Mouse (Mus musculus) G1E (cell line): ENCODE measurements around the gene Vps54. TPM values are rescaled to one million over a fixed set of nuclear protein-coding genes. Genes with fewer than 3 reads are reported as not detected.

Source experiments
- ATAC-seq: 2 replicates; pipeline ENCODE4 v1.8.0; 2016; ENCODE audit warnings: mild to moderate bottlenecking; ENCODE audit not compliant: insufficient number of reproducible peaks, poor library complexity, low FRiP score, severe bottlenecking; ENCODE audit errors: extremely low read depth
- DNase-seq: peaks from one replicate; pipeline ENCODE4 v3.0.0; 2012; ENCODE audit warnings: low spot score
- H3K27me3 ChIP-seq: 2 replicates; pipeline ENCODE4 v1.6.1; 2012; ENCODE audit warnings: mild to moderate bottlenecking, low read length, inconsistent platforms; ENCODE audit not compliant: insufficient read depth
- H3K36me3 ChIP-seq: replicated peaks from 2 replicates; pipeline ENCODE3; 2012; ENCODE audit warnings: mild to moderate bottlenecking, inconsistent platforms
- H3K4me1 ChIP-seq: 2 replicates; pipeline ENCODE4 v1.6.1; 2012; ENCODE audit warnings: low read depth, low read length, inconsistent platforms, mixed read lengths; ENCODE audit not compliant: insufficient read depth
- H3K4me3 ChIP-seq: 2 replicates; pipeline ENCODE4 v1.5.1; 2012; ENCODE audit warnings: low read depth, mild to moderate bottlenecking, inconsistent platforms, low read length, moderate library complexity, mixed read lengths
- H3K9me3 ChIP-seq: replicated peaks from 2 replicates; pipeline ENCODE4 v1.6.1; 2012; ENCODE audit warnings: inconsistent platforms
- CTCF ChIP-seq: IDR thresholded peaks from 2 replicates; pipeline ENCODE4 v1.5.1; 2012; ENCODE audit warnings: low read depth, low read length, inconsistent platforms, mixed read lengths
- GATA1 ChIP-seq: IDR thresholded peaks from 2 replicates; pipeline ENCODE4 v1.6.1; 2012; ENCODE audit warnings: borderline replicate concordance, low read length, inconsistent platforms, mixed read lengths
- GATA2 ChIP-seq: IDR thresholded peaks from 2 replicates; pipeline ENCODE4 v1.6.1; 2012; ENCODE audit warnings: low read depth, low read length, inconsistent platforms, borderline replicate concordance
- POLR2AphosphoS5 ChIP-seq: IDR thresholded peaks from 2 replicates; pipeline ENCODE4 v1.6.1; 2012; ENCODE audit warnings: low read depth, low read length, inconsistent platforms; ENCODE audit not compliant: insufficient replicate concordance
- TAL1 ChIP-seq: conservative IDR thresholded peaks from 2 replicates; pipeline ENCODE4 v1.6.1; 2012; ENCODE audit warnings: low read depth, low read length, inconsistent platforms, mixed read lengths
- polyA plus RNA-seq: library from polyadenylated mRNA; stranded (reverse); fragments of >175 nt; gene quantifications from 2 replicates; pipeline ENCODE4 v1.2.3, GENCODE M21; 2012
- total RNA-seq, 2 experiments: library from RNA; stranded (forward) in 1 of 2; stranded (reverse) in 1 of 2; fragments of 200-1000 nt in 1 of 2; fragments of >200 nt in 1 of 2; fragmentation: Nextera tagmentation in 1 of 2; gene quantifications; 2 replicates each; pipeline ENCODE4 v1.2.3; 2014 to 2017

Vps54 gene
- total and polyA plus RNA-seq, 3 experiments: 1.4 to 55.4 (median 42.9) TPM

GRCm38 (mm10) chr11:21326770-21327169 is 87.7 kb downstream of the Vps54 start:
- TF ChIP-seq GATA1 (no peak), GATA2 (no peak), TAL1 (no peak), CTCF (no peak), POLR2AphosphoS5 (no peak)
- no peaks in the 10 kb centered on the region for H3K9me3 ChIP-seq
- no peak overlapping the region for H3K4me3 ChIP-seq
- H3K27me3 ChIP-seq: no peaks in the 10 kb centered on the region
- ATAC-seq: no peak
- peaks cover 32% of the 10 kb centered on the region for H3K36me3 ChIP-seq
- H3K4me1 ChIP-seq: no peaks in the 10 kb centered on the region
- peak; percentile 5 for DNase-seq

DNA sequence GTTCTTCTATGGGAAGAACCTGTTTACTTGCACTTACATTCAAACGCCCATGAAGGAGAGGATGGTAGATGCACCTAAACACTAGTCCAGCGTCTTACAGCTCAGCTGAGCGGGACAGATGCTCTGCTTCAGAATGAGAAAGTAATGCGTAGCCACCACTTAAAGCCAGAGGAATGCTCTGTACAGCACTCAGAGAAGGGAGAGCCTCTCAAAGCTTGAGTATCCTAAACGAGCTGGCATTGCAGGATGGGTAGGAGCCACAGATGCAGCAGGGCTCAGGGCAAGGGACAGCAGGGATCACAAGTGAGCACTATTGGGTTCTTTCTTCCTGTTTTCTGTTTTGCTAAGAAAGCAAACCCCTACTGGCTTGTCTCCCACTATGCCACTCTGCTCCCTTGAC is 88.4 kb downstream of the Vps54 start:
- no peak overlapping the region for H3K4me3 ChIP-seq
- no peak for ATAC-seq
- no peak for TF ChIP-seq TAL1
- no peak for TF ChIP-seq GATA1
- TF ChIP-seq CTCF: no peak
- no peak for TF ChIP-seq GATA2
- TF ChIP-seq POLR2AphosphoS5: no peak
- DNase-seq: no peak
- H3K9me3 ChIP-seq: no peaks in the 10 kb centered on the region
- no peaks in the 10 kb centered on the region for H3K4me1 ChIP-seq
- no peaks in the 10 kb centered on the region for H3K27me3 ChIP-seq
- H3K36me3 ChIP-seq: peaks cover 27% of the 10 kb centered on the region

GRCm38 (mm10) chr11:21328141-21328540 is 89.1 kb downstream of the Vps54 start:
- H3K9me3 ChIP-seq: no peaks in the 10 kb centered on the region
- no peaks in the 10 kb centered on the region for H3K4me1 ChIP-seq
- no peaks in the 10 kb centered on the region for H3K27me3 ChIP-seq
- TF ChIP-seq TAL1 (no peak), GATA2 (no peak), GATA1 (no peak), POLR2AphosphoS5 (no peak), CTCF (no peak)
- no peak overlapping the region for H3K4me3 ChIP-seq
- no peak for ATAC-seq
- peaks cover 29% of the 10 kb centered on the region for H3K36me3 ChIP-seq
- no peak for DNase-seq

GRCm38 (mm10) chr11:21332639-21333295 is 93.7 kb downstream of the Vps54 start:
- H3K4me1 ChIP-seq: no peaks in the 10 kb centered on the region
- H3K4me3 ChIP-seq: no peak overlapping the region
- no peaks in the 10 kb centered on the region for H3K9me3 ChIP-seq
- ATAC-seq (no peak), DNase-seq (no peak)
- H3K27me3 ChIP-seq: no peaks in the 10 kb centered on the region
- TF ChIP-seq POLR2AphosphoS5: no peak
- TF ChIP-seq CTCF: no peak
- no peak for TF ChIP-seq TAL1
- TF ChIP-seq GATA1: no peak
- peaks cover 9% of the 10 kb centered on the region for H3K36me3 ChIP-seq

- no peaks in the 10 kb centered on the region for H3K27me3 ChIP-seq
- no peaks in the 10 kb centered on the region for H3K4me1 ChIP-seq
- H3K4me3 ChIP-seq: no peak overlapping the region
- H3K9me3 ChIP-seq: no peaks in the 10 kb centered on the region
- peaks cover 2% of the 10 kb centered on the region for H3K36me3 ChIP-seq
- TF ChIP-seq GATA2: no peak
- TF ChIP-seq CTCF: no peak
- TF ChIP-seq TAL1: no peak
- TF ChIP-seq GATA1: no peak
- TF ChIP-seq POLR2AphosphoS5: no peak
- DNase-seq: no peak
- ATAC-seq: no peak
Observed at GRCm38 (mm10) chr11:21337855-21338254, 98.8 kb downstream of the Vps54 start.

GRCm38 (mm10) chr11:21339088-21339487 is 100.0 kb downstream of the Vps54 start:
- no peaks in the 10 kb centered on the region for H3K4me1 ChIP-seq
- no peak overlapping the region for H3K4me3 ChIP-seq
- no peaks in the 10 kb centered on the region for H3K9me3 ChIP-seq
- DNase-seq (no peak), ATAC-seq (no peak)
- no peaks in the 10 kb centered on the region for H3K36me3 ChIP-seq
- H3K27me3 ChIP-seq: no peaks in the 10 kb centered on the region
- TF ChIP-seq GATA2: no peak
- no peak for TF ChIP-seq TAL1
- no peak for TF ChIP-seq CTCF
- TF ChIP-seq GATA1: no peak
- TF ChIP-seq POLR2AphosphoS5: no peak
